Mouse (Mus musculus): ENCODE data around the gene Ccdc91. TPM values are rescaled to one million over a fixed set of nuclear protein-coding genes. Genes with fewer than 3 reads are reported as not detected.

Ccdc91 gene
- total RNA-seq, 2 experiments from 2014 or later, result 8.8 to 25.4 TPM

- no peak for ATAC-seq (replicated peaks; ENCODE audit: poor library complexity, severe bottlenecking)
These were observed 84.8 kb downstream of the Ccdc91 start for GRCm38 (mm10) chr6:147560436-147560835.

DNA sequence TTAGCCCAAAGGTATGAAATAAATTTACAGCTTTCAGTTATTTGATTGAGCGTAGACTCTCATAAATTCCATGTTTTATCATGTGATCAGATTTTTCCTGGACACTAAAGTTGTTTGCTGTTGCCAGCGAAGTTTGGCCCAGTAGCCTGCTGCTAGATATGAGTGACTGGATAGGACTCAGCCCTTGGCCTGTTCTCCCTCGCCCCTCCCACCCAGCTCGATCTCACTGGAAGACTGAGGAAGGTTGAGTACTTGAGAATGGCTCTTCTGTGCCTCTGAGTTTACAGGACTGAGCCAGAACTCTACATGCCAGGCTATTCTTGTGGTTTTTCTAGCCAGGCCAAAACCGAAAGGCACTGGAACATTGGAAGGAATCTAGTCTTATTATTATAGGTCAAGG is 93.6 kb downstream of the Ccdc91 start:
- ATAC-seq (replicated peaks; ENCODE audit: poor library complexity, severe bottlenecking), result no peak

- no peak for ATAC-seq (replicated peaks; ENCODE audit: poor library complexity, severe bottlenecking)
These were observed 97.5 kb downstream of the Ccdc91 start for GRCm38 (mm10) chr6:147573137-147573536.

DNA sequence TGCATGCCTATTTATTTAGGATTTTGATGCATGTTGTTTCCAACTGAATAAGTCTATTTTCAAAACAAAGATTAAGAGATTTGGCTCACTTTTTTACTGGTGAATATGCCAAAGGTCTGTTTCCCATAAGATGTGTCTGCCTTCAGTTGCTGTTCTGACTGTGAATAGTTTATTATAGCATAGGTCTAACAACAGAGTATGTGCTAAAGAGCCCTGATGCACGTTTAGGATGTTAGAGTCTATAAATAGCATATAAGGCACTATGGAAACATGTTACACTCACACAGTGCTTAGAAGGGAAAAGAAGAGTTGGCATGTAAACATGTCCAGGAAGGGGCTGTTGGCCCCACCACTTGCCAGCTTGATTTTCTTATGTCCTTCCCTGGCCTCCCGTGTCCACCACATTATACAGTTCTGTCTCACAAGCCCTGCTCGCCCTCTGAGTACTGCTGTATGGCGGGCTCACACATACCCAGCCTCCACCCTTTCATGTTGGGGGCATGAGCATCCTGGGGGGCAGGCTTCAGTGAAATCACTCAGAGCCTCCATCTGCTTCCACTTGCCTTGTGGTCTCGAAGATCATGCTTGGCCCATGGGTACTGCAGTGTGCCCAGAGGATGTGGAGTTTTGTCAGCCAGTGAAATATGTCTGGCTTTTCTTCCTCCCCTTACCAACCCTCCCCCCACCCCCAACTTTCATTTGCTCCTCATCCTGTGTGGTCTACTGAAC is 99.0 kb downstream of the Ccdc91 start:
- ATAC-seq (replicated peaks; ENCODE audit: poor library complexity, severe bottlenecking), result no peak

- no peak for ATAC-seq (replicated peaks; ENCODE audit: poor library complexity, severe bottlenecking)
These were observed 99.7 kb downstream of the Ccdc91 start for GRCm38 (mm10) chr6:147575183-147575784.

- no peak for ATAC-seq (replicated peaks; ENCODE audit: poor library complexity, severe bottlenecking)
These were observed 112.0 kb downstream of the Ccdc91 start for GRCm38 (mm10) chr6:147587675-147588074.

GRCm38 (mm10) chr6:147606666-147607065 is 131.0 kb downstream of the Ccdc91 start:
- peak; percentile 98 for ATAC-seq (replicated peaks; ENCODE audit: poor library complexity, severe bottlenecking)

- ATAC-seq (replicated peaks; ENCODE audit: poor library complexity, severe bottlenecking), result no peak
These were observed 132.0 kb downstream of the Ccdc91 start for GRCm38 (mm10) chr6:147607613-147608012.

DNA sequence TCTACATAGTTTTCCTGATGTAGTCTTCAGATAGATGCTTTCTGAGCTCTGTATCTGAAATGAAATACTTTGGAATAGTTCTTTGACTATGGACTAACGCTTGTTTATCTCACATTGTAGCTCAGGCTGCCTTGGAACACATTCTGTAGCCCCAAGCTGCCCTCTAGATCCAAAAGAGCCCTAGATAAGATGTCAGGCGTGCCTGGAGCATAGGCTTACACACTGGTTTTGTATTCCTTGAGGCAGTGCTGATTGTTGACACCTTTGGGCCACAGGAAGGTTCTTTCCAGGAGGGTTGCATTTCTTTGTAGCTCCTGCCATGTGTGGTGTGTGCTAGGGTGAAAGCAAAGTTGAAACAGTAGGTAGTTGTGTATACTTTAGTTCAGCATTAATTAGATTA is 139.7 kb downstream of the Ccdc91 start:
- no peak for ATAC-seq (replicated peaks; ENCODE audit: poor library complexity, severe bottlenecking)

DNA sequence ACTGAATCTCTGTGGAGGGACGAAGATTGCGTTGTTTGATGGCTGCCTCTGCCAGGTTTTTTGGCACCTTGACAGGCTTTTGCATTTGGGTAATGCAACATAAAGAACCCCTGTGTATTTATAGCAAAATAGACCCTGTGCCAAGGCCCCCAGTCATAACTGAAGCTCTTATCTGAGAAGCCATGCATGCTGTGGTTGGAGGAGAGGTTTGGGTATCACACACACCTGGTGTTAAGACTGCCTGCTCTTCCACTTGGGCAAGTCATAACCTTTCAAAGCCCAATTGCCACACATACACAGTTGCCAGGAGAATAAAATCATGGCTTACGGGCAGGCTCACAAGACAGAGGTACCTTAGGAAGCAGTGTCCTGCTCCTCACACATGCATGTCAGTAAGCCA is 147.5 kb downstream of the Ccdc91 start:
- ATAC-seq (replicated peaks; ENCODE audit: poor library complexity, severe bottlenecking), result no peak

GRCm38 (mm10) chr6:147636464-147636863 is 160.8 kb downstream of the Ccdc91 start:
- ATAC-seq (replicated peaks; ENCODE audit: poor library complexity, severe bottlenecking), result no peak

DNA sequence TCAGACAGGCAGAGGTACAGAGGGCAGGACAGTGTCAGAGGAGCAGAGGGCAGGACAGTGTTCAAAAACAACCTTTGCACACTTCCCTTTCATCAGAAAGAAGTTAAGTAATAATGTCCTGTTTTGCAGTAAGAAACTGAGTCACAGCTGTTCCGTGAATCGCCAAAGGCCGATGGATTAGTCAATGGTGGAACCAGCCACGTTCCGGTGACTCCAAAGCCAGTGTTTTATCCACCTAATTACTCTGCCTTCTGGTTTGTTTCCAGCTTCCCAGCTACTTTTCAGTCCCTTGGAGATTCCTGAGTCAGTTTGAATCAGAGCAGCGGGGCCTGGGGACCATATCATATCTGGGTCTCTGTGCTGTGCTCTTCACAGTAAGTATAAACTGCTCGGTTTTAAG is 168.2 kb downstream of the Ccdc91 start:
- no peak for ATAC-seq (replicated peaks; ENCODE audit: poor library complexity, severe bottlenecking)

- no peak for ATAC-seq (replicated peaks; ENCODE audit: poor library complexity, severe bottlenecking)
These were observed 168.8 kb downstream of the Ccdc91 start for GRCm38 (mm10) chr6:147644391-147644790.

- no peak for ATAC-seq (replicated peaks; ENCODE audit: poor library complexity, severe bottlenecking)
These were observed 170.9 kb downstream of the Ccdc91 start for GRCm38 (mm10) chr6:147646401-147646968.

- no peak for ATAC-seq (replicated peaks; ENCODE audit: poor library complexity, severe bottlenecking)
These were observed 182.4 kb downstream of the Ccdc91 start for GRCm38 (mm10) chr6:147658025-147658424.

DNA sequence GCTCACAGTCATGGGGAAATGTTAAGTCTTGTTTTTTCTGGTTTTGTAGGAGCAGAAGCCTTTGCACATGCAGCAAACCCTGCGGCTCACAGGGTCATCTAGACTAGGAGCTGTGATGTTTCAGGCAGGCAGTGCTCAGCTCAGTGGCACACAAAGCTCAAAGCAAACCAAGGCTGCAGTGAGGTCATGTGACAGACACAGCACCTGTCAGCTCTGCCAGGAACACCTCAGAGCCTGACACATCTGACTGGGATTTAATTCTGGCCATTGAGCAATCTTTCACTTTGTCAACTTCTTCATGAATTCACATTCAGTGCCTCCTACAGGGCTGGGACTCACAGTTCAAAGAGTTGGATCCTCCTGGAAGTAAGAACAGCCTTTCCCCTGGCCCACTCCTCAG is 185.1 kb downstream of the Ccdc91 start:
- no peak for ATAC-seq (replicated peaks; ENCODE audit: poor library complexity, severe bottlenecking)

DNA sequence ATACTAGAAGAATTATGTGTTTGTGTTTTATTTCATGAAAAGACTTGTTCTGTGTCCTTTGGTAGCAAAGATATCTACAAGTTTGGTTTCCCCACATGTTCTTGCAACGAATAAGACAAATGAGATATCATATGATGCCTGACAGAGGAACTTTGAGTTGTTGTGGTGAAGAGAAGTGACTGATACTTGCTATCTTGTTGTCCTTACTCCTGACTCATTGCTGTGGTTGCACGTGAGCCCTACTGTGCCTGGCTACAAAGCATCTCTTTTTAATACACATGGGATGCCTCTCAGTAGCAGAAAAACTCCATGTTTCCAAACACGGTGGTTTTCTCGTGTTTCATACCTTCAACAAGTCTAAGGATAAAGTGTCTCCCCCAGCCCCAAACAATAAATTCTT is 186.2 kb downstream of the Ccdc91 start:
- ATAC-seq (replicated peaks; ENCODE audit: poor library complexity, severe bottlenecking), result no peak

GRCm38 (mm10) chr6:147662610-147663009 is 187.0 kb downstream of the Ccdc91 start:
- no peak for ATAC-seq (replicated peaks; ENCODE audit: poor library complexity, severe bottlenecking)

GRCm38 (mm10) chr6:147664339-147664738 is 188.7 kb downstream of the Ccdc91 start:
- peak; percentile 99 for ATAC-seq (replicated peaks; ENCODE audit: poor library complexity, severe bottlenecking)

- ATAC-seq (replicated peaks; ENCODE audit: poor library complexity, severe bottlenecking), result no peak
These were observed 195.7 kb downstream of the Ccdc91 start for GRCm38 (mm10) chr6:147671366-147671765.

DNA sequence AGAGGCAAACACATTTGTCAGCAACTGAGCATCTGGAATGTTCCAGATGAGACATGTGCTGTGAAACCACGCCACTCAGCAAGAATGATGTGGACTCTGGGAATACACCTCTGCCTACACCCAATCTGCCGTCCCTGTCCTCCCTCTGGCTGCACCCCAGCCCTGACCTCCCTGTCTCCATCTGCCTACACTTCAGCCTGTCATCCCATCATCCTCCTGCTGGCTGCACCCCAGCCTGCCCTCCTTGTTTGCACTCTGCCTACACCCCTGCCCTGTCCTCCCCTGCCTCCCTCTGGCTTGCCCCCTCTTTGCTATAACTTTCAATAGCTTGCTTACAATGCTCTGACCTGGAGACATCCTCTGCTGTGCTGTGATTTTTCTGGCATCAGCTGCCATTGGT is 196.9 kb downstream of the Ccdc91 start:
- no peak for ATAC-seq (replicated peaks; ENCODE audit: poor library complexity, severe bottlenecking)
